Mouse (Mus musculus): Measurements from ENCODE around the gene H2-Aa. TPM values are rescaled to one million over a fixed set of nuclear protein-coding genes. Genes with fewer than 3 reads are reported as not detected.

The H2-Aa gene
- polyA plus RNA-seq, 1 experiment from 2014 or later: 0.37 TPM

GRCm38 (mm10) chr17:34280499-34281038, 7.1 kb downstream of the H2-Aa start:
- Histone ChIP-seq H3K36me3 (no peaks in the 10 kb centered on the region), H3K9ac (replicated peaks) (no peak overlapping the region), H3K27me3 (no peaks in the 10 kb centered on the region; the same call in 1 of the 2 replicates), H3K9me3 (0 out of 2 replicates have a peak, but pooled peaks cover 3% of the 10 kb centered on the region), H3K4me3 (no peak overlapping the region), H3K4me1 (no peaks in the 10 kb centered on the region), H3K27ac (replicated peaks) (no peak overlapping the region), H3K4me2 (replicated peaks) (no peak overlapping the region)
- no peak for ATAC-seq (ENCODE audit: low FRiP score, low read depth)
- 80% methylated on average over 1 of the region's 1 CpGs for WGBS

- no peaks in the 10 kb centered on the region for H3K4me1 ChIP-seq
- no peaks in the 10 kb centered on the region; the same call in 1 of the 2 replicates for H3K27me3 ChIP-seq
- no peak overlapping the region for H3K4me3 ChIP-seq
- H3K27ac ChIP-seq (replicated peaks): no peak overlapping the region
- no peak for ATAC-seq (ENCODE audit: low FRiP score, low read depth)
- no peaks in the 10 kb centered on the region for H3K36me3 ChIP-seq
- H3K4me2 ChIP-seq (replicated peaks): no peak overlapping the region
- no peak overlapping the region for H3K9ac ChIP-seq (replicated peaks)
- WGBS: 82% methylated on average over 1 of the region's 1 CpGs
- 0 out of 2 replicates have a peak, but pooled peaks cover 2% of the 10 kb centered on the region for H3K9me3 ChIP-seq
Measured at GRCm38 (mm10) chr17:34272102-34272501, 15.5 kb downstream of the H2-Aa start.

GRCm38 (mm10) chr17:34270940-34271339, 16.7 kb downstream of the H2-Aa start:
- 75% methylated on average over 2 of the region's 2 CpGs for WGBS
- H3K27ac ChIP-seq (replicated peaks): no peak overlapping the region
- no peak overlapping the region for H3K9ac ChIP-seq (replicated peaks)
- no peaks in the 10 kb centered on the region for H3K36me3 ChIP-seq
- H3K4me1 ChIP-seq: no peaks in the 10 kb centered on the region
- H3K4me3 ChIP-seq: no peak overlapping the region
- no peak overlapping the region for H3K4me2 ChIP-seq (replicated peaks)
- ATAC-seq (ENCODE audit: low FRiP score, low read depth): no peak
- H3K9me3 ChIP-seq: no peaks in the 10 kb centered on the region
- H3K27me3 ChIP-seq: no peaks in the 10 kb centered on the region; the same call in none of the 2 replicates

GRCm38 (mm10) chr17:34270230-34270629, 17.4 kb downstream of the H2-Aa start:
- H3K36me3 ChIP-seq: no peaks in the 10 kb centered on the region
- H3K27ac ChIP-seq (replicated peaks): no peak overlapping the region
- H3K4me2 ChIP-seq (replicated peaks): no peak overlapping the region
- no peak for ATAC-seq (ENCODE audit: low FRiP score, low read depth)
- no peak overlapping the region for H3K9ac ChIP-seq (replicated peaks)
- no peaks in the 10 kb centered on the region for H3K9me3 ChIP-seq
- peaks cover 5% of the 10 kb centered on the region for H3K27me3 ChIP-seq
- H3K4me1 ChIP-seq: peaks cover 1% of the 10 kb centered on the region; the same call in 1 of the 2 replicates
- H3K4me3 ChIP-seq: no peak overlapping the region
- 93% methylated on average over 2 of the region's 2 CpGs for WGBS

GRCm38 (mm10) chr17:34269817-34270216, 17.8 kb downstream of the H2-Aa start:
- WGBS: 79% methylated on average over 4 of the region's 4 CpGs
- no peak overlapping the region for H3K9ac ChIP-seq (replicated peaks)

GRCm38 (mm10) chr17:34268748-34269147, 18.9 kb downstream of the H2-Aa start:
- H3K27me3 ChIP-seq: peaks cover 20% of the 10 kb centered on the region
- no peaks in the 10 kb centered on the region for H3K9me3 ChIP-seq
- ATAC-seq (ENCODE audit: low FRiP score, low read depth): no peak
- H3K4me3 ChIP-seq: no peak overlapping the region
- no peaks in the 10 kb centered on the region for H3K36me3 ChIP-seq
- 90% methylated on average over 2 of the region's 2 CpGs for WGBS
- H3K9ac ChIP-seq (replicated peaks): no peak overlapping the region
- H3K4me2 ChIP-seq (replicated peaks): no peak overlapping the region
- H3K4me1 ChIP-seq: peaks cover 15% of the 10 kb centered on the region
- no peak overlapping the region for H3K27ac ChIP-seq (replicated peaks)

More at GRCm38 (mm10) chr17:34269817-34270216, 17.8 kb downstream of the H2-Aa start:
- no peak overlapping the region for H3K4me2 ChIP-seq (replicated peaks)
- H3K4me3 ChIP-seq: no peak overlapping the region
- no peaks in the 10 kb centered on the region for H3K36me3 ChIP-seq
- H3K9me3 ChIP-seq: no peaks in the 10 kb centered on the region
- no peak for ATAC-seq (ENCODE audit: low FRiP score, low read depth)
- peaks cover 9% of the 10 kb centered on the region for H3K27me3 ChIP-seq
- H3K4me1 ChIP-seq: peaks cover 5% of the 10 kb centered on the region
- H3K27ac ChIP-seq (replicated peaks): no peak overlapping the region

GRCm38 (mm10) chr17:34268262-34268661, 19.4 kb downstream of the H2-Aa start:
- H3K9ac ChIP-seq (replicated peaks): no peak overlapping the region
- 81% methylated on average over 2 of the region's 2 CpGs for WGBS
- no peak overlapping the region for H3K4me3 ChIP-seq
- H3K36me3 ChIP-seq: no peaks in the 10 kb centered on the region
- H3K27me3 ChIP-seq: peaks cover 23% of the 10 kb centered on the region
- peaks cover 16% of the 10 kb centered on the region for H3K4me1 ChIP-seq
- no peak overlapping the region for H3K27ac ChIP-seq (replicated peaks)
- no peaks in the 10 kb centered on the region for H3K9me3 ChIP-seq
- no peak overlapping the region for H3K4me2 ChIP-seq (replicated peaks)
- ATAC-seq (ENCODE audit: low FRiP score, low read depth): no peak

- H3K4me1 ChIP-seq: peaks cover 16% of the 10 kb centered on the region
- H3K36me3 ChIP-seq: no peaks in the 10 kb centered on the region
- peak overlapping the region; percentile 65 for H3K9ac ChIP-seq (replicated peaks)
- ATAC-seq (ENCODE audit: low FRiP score, low read depth): peak; percentile 53
- no peak overlapping the region for H3K27ac ChIP-seq (replicated peaks)
- peaks cover 24% of the 10 kb centered on the region for H3K27me3 ChIP-seq
- peak overlapping the region; percentile 56 for H3K4me3 ChIP-seq
- peak overlapping the region; percentile 98 for H3K4me2 ChIP-seq (replicated peaks)
- under 1% methylated on average over 93 of the region's 93 CpGs for WGBS
- H3K9me3 ChIP-seq: no peaks in the 10 kb centered on the region
Measured at GRCm38 (mm10) chr17:34264452-34265351, 22.9 kb downstream of the H2-Aa start.

- ATAC-seq (ENCODE audit: low FRiP score, low read depth): no peak
- WGBS: 3% methylated on average over 14 of the region's 14 CpGs
- H3K4me1 ChIP-seq: peaks cover 16% of the 10 kb centered on the region
- no peaks in the 10 kb centered on the region for H3K9me3 ChIP-seq
- no peaks in the 10 kb centered on the region for H3K36me3 ChIP-seq
- no peak overlapping the region for H3K27ac ChIP-seq (replicated peaks)
- H3K4me3 ChIP-seq: peak overlapping the region; percentile 56
- no peak overlapping the region for H3K9ac ChIP-seq (replicated peaks)
- peak overlapping the region; percentile 98 for H3K4me2 ChIP-seq (replicated peaks)
- peaks cover 28% of the 10 kb centered on the region for H3K27me3 ChIP-seq
Measured at GRCm38 (mm10) chr17:34263811-34264371, 23.7 kb downstream of the H2-Aa start.

- peak overlapping the region; percentile 41 for H3K9ac ChIP-seq (replicated peaks)
Measured at GRCm38 (mm10) chr17:34263068-34263467, 24.6 kb downstream of the H2-Aa start.

GRCm38 (mm10) chr17:34261502-34261901, 26.1 kb downstream of the H2-Aa start:
- Histone ChIP-seq H3K36me3 (no peaks in the 10 kb centered on the region), H3K9me3 (no peaks in the 10 kb centered on the region), H3K4me2 (replicated peaks) (no peak overlapping the region), H3K4me1 (peaks cover 16% of the 10 kb centered on the region), H3K27ac (replicated peaks) (no peak overlapping the region), H3K4me3 (no peak overlapping the region), H3K27me3 (peaks cover 28% of the 10 kb centered on the region), H3K9ac (replicated peaks) (no peak overlapping the region)
- ATAC-seq (ENCODE audit: low FRiP score, low read depth): peak; percentile 56
- 31% methylated on average over 4 of the region's 4 CpGs for whole genome bisulfite sequencing

More at GRCm38 (mm10) chr17:34263068-34263467, 24.6 kb downstream of the H2-Aa start:
- under 1% methylated on average over 8 of the region's 8 CpGs for WGBS
- peaks cover 16% of the 10 kb centered on the region for H3K4me1 ChIP-seq
- peaks cover 28% of the 10 kb centered on the region for H3K27me3 ChIP-seq
- no peaks in the 10 kb centered on the region for H3K36me3 ChIP-seq
- no peaks in the 10 kb centered on the region for H3K9me3 ChIP-seq
- H3K27ac ChIP-seq (replicated peaks): no peak overlapping the region
- H3K4me3 ChIP-seq: peak overlapping the region; percentile 56
- ATAC-seq (ENCODE audit: low FRiP score, low read depth): peak; percentile 80
- peak overlapping the region; percentile 98 for H3K4me2 ChIP-seq (replicated peaks)

- Histone ChIP-seq H3K4me3 (no peak overlapping the region), H3K4me2 (replicated peaks) (no peak overlapping the region), H3K27ac (replicated peaks) (no peak overlapping the region), H3K9ac (replicated peaks) (no peak overlapping the region), H3K27me3 (peaks cover 27% of the 10 kb centered on the region), H3K9me3 (no peaks in the 10 kb centered on the region), H3K4me1 (peaks cover 16% of the 10 kb centered on the region), H3K36me3 (no peaks in the 10 kb centered on the region)
- 88% methylated on average over 5 of the region's 5 CpGs for WGBS
- no peak for ATAC-seq (ENCODE audit: low FRiP score, low read depth)
Measured at GRCm38 (mm10) chr17:34260551-34260950, 27.1 kb downstream of the H2-Aa start.
